Mouse (Mus musculus): ENCODE data around the gene Ccm2l. TPM values are rescaled to one million over a fixed set of nuclear protein-coding genes. Genes with fewer than 3 reads are reported as not detected.

The Ccm2l gene
- polyA plus RNA-seq, 1 experiment from 2014 or later = 6.0 TPM

GRCm38 (mm10) chr2:153066991-153067390 is 1.2 kb downstream of the Ccm2l start:
- DNase-seq = no peak
- Histone ChIP-seq H3K27me3 (ENCODE audit: insufficient read depth, low read length) (peaks cover 32% of the 10 kb centered on the region), H3K9me3 (ENCODE audit: low read depth, low read length) (no peaks in the 10 kb centered on the region), H3K36me3 (ENCODE audit: insufficient read depth) (no peaks in the 10 kb centered on the region), H3K27ac (ENCODE audit: low read depth) (no peak overlapping the region), H3K9ac (no peak overlapping the region), H3K4me3 (ENCODE audit: low read depth, low read length) (peak overlapping the region; percentile 14; the same call in 1 of the 2 replicates), H3K4me2 (peak overlapping the region; percentile 36), H3K4me1 (ENCODE audit: insufficient read depth) (peaks cover 3% of the 10 kb centered on the region; the same call in 1 of the 2 replicates)
- WGBS = 47% methylated on average over 6 of the region's 6 CpGs
- TF ChIP-seq CTCF (IDR thresholded peaks at IDR 0.05; ENCODE audit: low read depth) = no peak
- no peak for ATAC-seq (ENCODE audit: insufficient read depth)

DNA sequence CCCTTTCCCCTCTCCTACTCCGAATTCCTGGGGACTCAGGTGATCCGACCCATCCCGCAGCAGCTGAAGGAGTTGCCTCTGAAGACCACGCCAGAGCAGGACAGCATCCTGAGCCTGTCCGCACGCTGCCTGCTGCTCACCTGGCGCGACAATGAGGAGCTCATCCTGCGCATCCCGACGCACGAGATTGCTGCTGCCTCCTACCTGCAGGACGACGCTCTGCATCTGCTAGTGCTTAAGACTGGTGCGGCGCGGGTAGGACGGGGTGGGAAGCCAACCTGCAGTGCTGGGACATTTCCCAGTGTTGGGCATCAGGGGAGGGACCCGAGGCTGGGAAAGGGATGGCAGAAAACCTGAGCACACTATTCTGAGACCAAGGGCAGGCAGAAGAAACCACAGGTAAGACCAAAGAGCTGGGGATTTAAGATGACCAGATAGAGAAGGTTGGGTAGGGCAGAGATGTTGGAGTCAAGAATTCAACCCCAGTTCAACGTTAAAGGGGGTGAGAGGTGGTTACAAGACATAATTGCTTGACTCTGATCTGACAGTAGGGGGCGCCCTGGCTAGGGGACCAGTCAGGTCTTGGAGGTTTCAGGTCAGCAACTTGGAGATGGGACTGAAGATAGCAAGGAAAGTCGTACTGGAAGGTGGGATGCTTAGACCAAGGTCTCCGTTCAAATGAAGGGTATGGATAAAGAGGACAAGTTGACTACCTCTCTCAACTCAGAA is 5.2 kb downstream of the Ccm2l start:
- H3K4me1 ChIP-seq (ENCODE audit: insufficient read depth) = peaks cover 3% of the 10 kb centered on the region; the same call in 1 of the 2 replicates
- no peak overlapping the region for H3K9ac ChIP-seq
- peak overlapping the region; percentile 54; the same call in 1 of the 2 replicates for H3K4me2 ChIP-seq
- no peak overlapping the region; the same call in 1 of the 2 replicates for H3K4me3 ChIP-seq (ENCODE audit: low read depth, low read length)
- 12% methylated on average over 23 of the region's 23 CpGs for WGBS
- no peak overlapping the region for H3K27ac ChIP-seq (ENCODE audit: low read depth)
- ATAC-seq (ENCODE audit: insufficient read depth) = no peak
- no peaks in the 10 kb centered on the region for H3K9me3 ChIP-seq (ENCODE audit: low read depth, low read length)
- no peaks in the 10 kb centered on the region for H3K36me3 ChIP-seq (ENCODE audit: insufficient read depth)
- TF ChIP-seq CTCF (IDR thresholded peaks at IDR 0.05; ENCODE audit: low read depth) = peak; percentile 52
- H3K27me3 ChIP-seq (ENCODE audit: insufficient read depth, low read length) = peaks cover 50% of the 10 kb centered on the region
- peak; percentile 33 for DNase-seq

DNA sequence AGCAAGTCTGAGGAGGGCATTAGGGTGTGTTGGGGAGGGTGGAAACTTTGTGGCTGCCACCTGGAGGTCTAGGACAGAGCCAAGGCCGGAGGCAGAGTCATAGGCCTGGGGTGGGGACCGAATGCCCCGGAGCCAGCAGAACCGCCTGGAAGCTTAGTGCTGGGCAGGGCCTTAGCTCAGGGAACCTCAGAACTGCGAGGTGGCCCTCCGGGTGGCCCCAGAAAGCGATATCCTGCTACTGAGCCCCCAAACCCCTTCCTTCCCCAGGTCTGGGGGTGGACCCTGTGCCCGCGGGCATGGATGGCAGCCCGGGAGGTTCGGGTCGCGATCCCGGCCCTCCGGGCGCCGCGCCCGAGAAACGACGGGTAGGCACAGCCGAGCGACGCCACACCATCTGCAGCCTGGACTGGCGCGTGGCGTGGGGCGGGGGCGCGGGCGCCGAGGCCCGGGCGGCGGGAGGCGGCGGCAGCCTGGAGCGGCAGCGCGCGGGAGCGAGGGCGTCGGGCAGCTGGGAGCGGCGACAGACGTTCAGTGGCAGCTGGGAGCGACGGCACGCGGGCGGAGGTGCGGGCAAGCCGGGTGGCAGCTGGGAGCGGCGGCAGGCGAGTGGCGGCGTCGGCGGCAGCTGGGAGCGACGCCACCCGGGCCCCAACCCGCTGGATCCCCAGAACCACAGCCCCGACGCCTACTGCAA is 5.9 kb downstream of the Ccm2l start:
- DNase-seq (peak; percentile 21), ATAC-seq (ENCODE audit: insufficient read depth) (peak; percentile 14; the same call in 1 of the 2 replicates)
- no peak for TF ChIP-seq CTCF (IDR thresholded peaks at IDR 0.05; ENCODE audit: low read depth)
- Histone ChIP-seq H3K4me2 (peak overlapping the region; percentile 54), H3K27ac (ENCODE audit: low read depth) (no peak overlapping the region), H3K4me1 (ENCODE audit: insufficient read depth) (peaks cover 3% of the 10 kb centered on the region; the same call in 1 of the 2 replicates), H3K9ac (peak overlapping the region; percentile 44), H3K9me3 (ENCODE audit: low read depth, low read length) (no peaks in the 10 kb centered on the region), H3K36me3 (ENCODE audit: insufficient read depth) (no peaks in the 10 kb centered on the region), H3K4me3 (ENCODE audit: low read depth, low read length) (peak overlapping the region; percentile 28), H3K27me3 (ENCODE audit: insufficient read depth, low read length) (peaks cover 50% of the 10 kb centered on the region)
- 9% methylated on average over 59 of the region's 67 CpGs for WGBS

GRCm38 (mm10) chr2:153074651-153075050 is 8.9 kb downstream of the Ccm2l start:
- H3K27ac ChIP-seq (ENCODE audit: low read depth) = no peak overlapping the region
- H3K27me3 ChIP-seq (ENCODE audit: insufficient read depth, low read length) = peaks cover 35% of the 10 kb centered on the region
- peaks cover 3% of the 10 kb centered on the region; the same call in 1 of the 2 replicates for H3K4me1 ChIP-seq (ENCODE audit: insufficient read depth)
- ATAC-seq (ENCODE audit: insufficient read depth) (no peak), DNase-seq (no peak)
- H3K4me2 ChIP-seq = no peak overlapping the region
- H3K36me3 ChIP-seq (ENCODE audit: insufficient read depth) = no peaks in the 10 kb centered on the region
- no peak overlapping the region for H3K9ac ChIP-seq
- no peaks in the 10 kb centered on the region for H3K9me3 ChIP-seq (ENCODE audit: low read depth, low read length)
- no peak for TF ChIP-seq CTCF (IDR thresholded peaks at IDR 0.05; ENCODE audit: low read depth)
- 80% methylated on average over 10 of the region's 10 CpGs for WGBS
- no peak overlapping the region for H3K4me3 ChIP-seq (ENCODE audit: low read depth, low read length)

DNA sequence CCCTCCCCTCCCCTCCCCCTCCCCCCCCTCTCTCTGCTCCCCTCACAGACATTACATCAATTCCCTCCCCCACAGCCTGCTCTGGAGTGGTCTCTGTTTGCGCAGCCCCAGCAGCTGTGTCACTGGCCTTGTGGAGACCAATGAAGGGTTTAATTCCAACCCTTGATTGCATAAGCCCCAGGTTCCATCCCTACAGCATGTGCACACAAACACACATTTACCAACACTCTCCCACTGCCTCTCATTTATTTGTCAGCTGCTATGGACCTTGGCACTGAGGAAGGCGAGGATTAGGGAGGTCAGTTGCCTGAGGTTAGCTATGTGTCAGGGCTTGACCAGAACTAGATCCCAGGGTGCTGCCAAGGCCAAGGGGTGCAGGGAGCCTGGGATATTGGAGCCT is 10.2 kb downstream of the Ccm2l start:
- H3K36me3 ChIP-seq (ENCODE audit: insufficient read depth) = no peaks in the 10 kb centered on the region
- DNase-seq (peak; percentile 24), ATAC-seq (ENCODE audit: insufficient read depth) (no peak)
- H3K9ac ChIP-seq = no peak overlapping the region
- WGBS = 29% methylated on average over 2 of the region's 2 CpGs
- H3K9me3 ChIP-seq (ENCODE audit: low read depth, low read length) = no peaks in the 10 kb centered on the region
- H3K27ac ChIP-seq (ENCODE audit: low read depth) = no peak overlapping the region
- no peak for TF ChIP-seq CTCF (IDR thresholded peaks at IDR 0.05; ENCODE audit: low read depth)
- peaks cover 3% of the 10 kb centered on the region; the same call in 1 of the 2 replicates for H3K4me1 ChIP-seq (ENCODE audit: insufficient read depth)
- peaks cover 28% of the 10 kb centered on the region for H3K27me3 ChIP-seq (ENCODE audit: insufficient read depth, low read length)
- no peak overlapping the region for H3K4me2 ChIP-seq
- no peak overlapping the region for H3K4me3 ChIP-seq (ENCODE audit: low read depth, low read length)

DNA sequence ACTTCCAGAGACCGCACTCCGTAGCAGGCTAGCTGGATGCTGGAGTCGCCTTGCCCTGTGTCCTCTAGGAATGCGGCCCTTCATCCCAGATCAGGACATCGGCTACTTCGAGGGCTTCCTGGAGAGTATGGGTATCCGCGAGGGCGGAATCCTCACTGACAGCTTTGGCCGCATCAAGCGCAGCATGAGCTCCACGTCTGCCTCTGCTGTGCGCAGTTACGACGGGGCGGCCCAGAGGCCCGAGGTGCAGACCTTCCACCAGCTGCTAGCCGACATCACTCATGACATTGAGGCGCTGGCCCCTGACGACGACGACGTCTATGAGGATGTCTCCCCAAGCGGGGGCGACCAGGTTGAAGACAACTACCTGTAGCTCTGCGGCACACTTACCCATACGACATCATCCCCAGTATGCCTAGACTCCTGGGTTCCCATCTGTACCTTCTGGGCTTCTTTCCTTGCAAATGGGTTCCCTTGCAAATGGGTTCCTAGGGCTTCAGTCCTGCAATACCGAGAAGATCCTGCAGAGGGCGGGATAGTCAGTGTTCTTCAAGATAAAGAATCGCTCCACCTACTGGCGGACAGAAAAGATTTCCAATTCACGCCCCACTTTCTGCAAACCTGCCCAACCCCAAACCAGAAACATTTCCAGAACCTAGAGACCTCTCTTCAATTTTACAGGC is 15.2 kb downstream of the Ccm2l start:
- no peak; the same call in 1 of the 2 replicates for ATAC-seq (ENCODE audit: insufficient read depth)
- H3K36me3 ChIP-seq (ENCODE audit: insufficient read depth) = no peaks in the 10 kb centered on the region
- H3K4me2 ChIP-seq = no peak overlapping the region
- no peak overlapping the region for H3K9ac ChIP-seq
- H3K27ac ChIP-seq (ENCODE audit: low read depth) = no peak overlapping the region
- peak; percentile 98 for TF ChIP-seq CTCF (IDR thresholded peaks at IDR 0.05; ENCODE audit: low read depth)
- H3K4me1 ChIP-seq (ENCODE audit: insufficient read depth) = no peaks in the 10 kb centered on the region
- DNase-seq = peak; percentile 97
- no peaks in the 10 kb centered on the region for H3K27me3 ChIP-seq (ENCODE audit: insufficient read depth, low read length)
- 29% methylated on average over 32 of the region's 32 CpGs for WGBS
- H3K4me3 ChIP-seq (ENCODE audit: low read depth, low read length) = no peak overlapping the region
- H3K9me3 ChIP-seq (ENCODE audit: low read depth, low read length) = no peaks in the 10 kb centered on the region
